Mouse (Mus musculus): Measurements from ENCODE around the gene Olfr70. TPM values are rescaled to one million over a fixed set of nuclear protein-coding genes. Genes with fewer than 3 reads are reported as not detected.

The Olfr70 gene
- polyA plus RNA-seq, 1 experiment from 2014 or later = 0.07 TPM

GRCm38 (mm10) chr4:43728576-43728954, 28.0 kb upstream of the Olfr70 start:
- WGBS = 37% methylated on average over 5 of the region's 5 CpGs
- 0 out of 2 replicates have a peak overlapping the region, but pooled peaks have one; percentile 30 for H3K27ac ChIP-seq (replicated peaks)

GRCm38 (mm10) chr4:43727718-43728575, 27.3 kb upstream of the Olfr70 start:
- H3K9me3 ChIP-seq = no peaks in the 10 kb centered on the region
- no peak for DNase-seq (ENCODE audit: low spot score)
- no peaks in the 10 kb centered on the region for H3K27me3 ChIP-seq (replicated peaks; ENCODE audit: low read depth, poor library complexity, severe bottlenecking)
- no peak overlapping the region for H3K4me3 ChIP-seq
- H3K36me3 ChIP-seq (replicated peaks) = no peaks in the 10 kb centered on the region
- 78% methylated on average over 7 of the region's 7 CpGs for WGBS
- H3K27ac ChIP-seq (replicated peaks) = peak overlapping the region; percentile 30; the same call in 1 of the 2 replicates
- peaks cover 43% of the 10 kb centered on the region for H3K4me1 ChIP-seq

More at GRCm38 (mm10) chr4:43728576-43728954, 28.0 kb upstream of the Olfr70 start:
- Histone ChIP-seq H3K9me3 (no peaks in the 10 kb centered on the region), H3K4me3 (no peak overlapping the region), H3K36me3 (replicated peaks) (no peaks in the 10 kb centered on the region), H3K4me1 (peaks cover 43% of the 10 kb centered on the region), H3K27me3 (replicated peaks; ENCODE audit: low read depth, poor library complexity, severe bottlenecking) (no peaks in the 10 kb centered on the region)
- DNase-seq (ENCODE audit: low spot score) = no peak

GRCm38 (mm10) chr4:43726995-43727394, 26.4 kb upstream of the Olfr70 start, which contains the start of gene Hrct1:
Gene Hrct1, plus strand, starts transcription at chr4:43727188.
- DNase-seq (ENCODE audit: low spot score) = no peak
- Histone ChIP-seq H3K4me1 (peaks cover 39% of the 10 kb centered on the region), H3K36me3 (replicated peaks) (no peaks in the 10 kb centered on the region), H3K9me3 (no peaks in the 10 kb centered on the region), H3K4me3 (no peak within 1 kb of the TSS), H3K27ac (replicated peaks) (peak within 1 kb of the TSS; percentile 30; the same call in 1 of the 2 replicates), H3K27me3 (replicated peaks; ENCODE audit: low read depth, poor library complexity, severe bottlenecking) (no peaks in the 10 kb centered on the region)
- 37% methylated on average over 3 of the region's 3 CpGs for WGBS

- no peak overlapping the region for H3K4me3 ChIP-seq
- peaks cover 39% of the 10 kb centered on the region for H3K4me1 ChIP-seq
- no peaks in the 10 kb centered on the region for H3K27me3 ChIP-seq (replicated peaks; ENCODE audit: low read depth, poor library complexity, severe bottlenecking)
- no peak for DNase-seq (ENCODE audit: low spot score)
- no peaks in the 10 kb centered on the region for H3K9me3 ChIP-seq
- H3K27ac ChIP-seq (replicated peaks) = no peak overlapping the region
- H3K36me3 ChIP-seq (replicated peaks) = no peaks in the 10 kb centered on the region
- 63% methylated on average over 12 of the region's 12 CpGs for WGBS
These were observed 25.8 kb upstream of the Olfr70 start for GRCm38 (mm10) chr4:43726228-43726993.

- Histone ChIP-seq H3K27ac (replicated peaks) (no peak overlapping the region), H3K4me1 (peaks cover 29% of the 10 kb centered on the region), H3K4me3 (no peak overlapping the region), H3K9me3 (no peaks in the 10 kb centered on the region), H3K27me3 (replicated peaks; ENCODE audit: low read depth, poor library complexity, severe bottlenecking) (no peaks in the 10 kb centered on the region), H3K36me3 (replicated peaks) (no peaks in the 10 kb centered on the region)
- 47% methylated on average over 1 of the region's 1 CpGs for WGBS
- DNase-seq (ENCODE audit: low spot score) = peak; percentile 34
These were observed 24.2 kb upstream of the Olfr70 start for GRCm38 (mm10) chr4:43724764-43725163.

- Histone ChIP-seq H3K4me1 (peaks cover 10% of the 10 kb centered on the region), H3K9me3 (no peaks in the 10 kb centered on the region), H3K36me3 (replicated peaks) (no peaks in the 10 kb centered on the region), H3K27ac (replicated peaks) (no peak overlapping the region), H3K4me3 (no peak overlapping the region), H3K27me3 (replicated peaks; ENCODE audit: low read depth, poor library complexity, severe bottlenecking) (no peaks in the 10 kb centered on the region)
- DNase-seq (ENCODE audit: low spot score) = no peak
- 95% methylated on average over 4 of the region's 4 CpGs for WGBS
These were observed 21.6 kb upstream of the Olfr70 start for GRCm38 (mm10) chr4:43722191-43722590.

- H3K27me3 ChIP-seq (replicated peaks; ENCODE audit: low read depth, poor library complexity, severe bottlenecking) = no peaks in the 10 kb centered on the region
- no peaks in the 10 kb centered on the region for H3K36me3 ChIP-seq (replicated peaks)
- no peak overlapping the region for H3K4me3 ChIP-seq
- no peak for DNase-seq (ENCODE audit: low spot score)
- no peaks in the 10 kb centered on the region for H3K4me1 ChIP-seq
- H3K27ac ChIP-seq (replicated peaks) = no peak overlapping the region
- 63% methylated on average over 15 of the region's 16 CpGs for WGBS
- H3K9me3 ChIP-seq = no peaks in the 10 kb centered on the region
These were observed 20.1 kb upstream of the Olfr70 start for GRCm38 (mm10) chr4:43720491-43721228.

- Histone ChIP-seq H3K4me3 (no peak overlapping the region), H3K27me3 (replicated peaks; ENCODE audit: low read depth, poor library complexity, severe bottlenecking) (0 out of 2 replicates have a peak, but pooled peaks cover 6% of the 10 kb centered on the region), H3K9me3 (no peaks in the 10 kb centered on the region), H3K27ac (replicated peaks) (no peak overlapping the region), H3K36me3 (replicated peaks) (no peaks in the 10 kb centered on the region), H3K4me1 (0 out of 2 replicates have a peak, but pooled peaks cover 2% of the 10 kb centered on the region)
- WGBS = 37% methylated on average over 7 of the region's 7 CpGs
- DNase-seq (ENCODE audit: low spot score) = no peak
These were observed 13.1 kb upstream of the Olfr70 start for GRCm38 (mm10) chr4:43713652-43714219.

- DNase-seq (ENCODE audit: low spot score) = peak; percentile 85
- no peak overlapping the region for H3K4me3 ChIP-seq
- no peaks in the 10 kb centered on the region for H3K36me3 ChIP-seq (replicated peaks)
- 0 out of 2 replicates have a peak, but pooled peaks cover 6% of the 10 kb centered on the region for H3K27me3 ChIP-seq (replicated peaks; ENCODE audit: low read depth, poor library complexity, severe bottlenecking)
- H3K27ac ChIP-seq (replicated peaks) = no peak overlapping the region
- no peaks in the 10 kb centered on the region for H3K9me3 ChIP-seq
- H3K4me1 ChIP-seq = peaks cover 2% of the 10 kb centered on the region; the same call in 1 of the 2 replicates
- 5% methylated on average over 2 of the region's 2 CpGs for WGBS
These were observed 11.2 kb upstream of the Olfr70 start for GRCm38 (mm10) chr4:43711821-43712220.

- 74% methylated on average over 6 of the region's 6 CpGs for WGBS
- Histone ChIP-seq H3K9me3 (no peaks in the 10 kb centered on the region), H3K4me3 (no peak within 1 kb of the TSS), H3K27ac (replicated peaks) (no peak within 1 kb of the TSS), H3K36me3 (replicated peaks) (no peaks in the 10 kb centered on the region), H3K4me1 (peaks cover 2% of the 10 kb centered on the region; the same call in 1 of the 2 replicates), H3K27me3 (replicated peaks; ENCODE audit: low read depth, poor library complexity, severe bottlenecking) (peaks cover 15% of the 10 kb centered on the region; the same call in 1 of the 2 replicates)
- no peak for DNase-seq (ENCODE audit: low spot score)
These were observed 9.3 kb upstream of the Olfr70 start, which contains the start of gene Olfr71 for GRCm38 (mm10) chr4:43709869-43710268. Gene Olfr71, minus strand, starts transcription at chr4:43710255.

GRCm38 (mm10) chr4:43705991-43706390, 5.4 kb upstream of the Olfr70 start:
- no peak overlapping the region for H3K27ac ChIP-seq (replicated peaks)
- WGBS = 93% methylated on average over 13 of the region's 13 CpGs
- H3K27me3 ChIP-seq (replicated peaks; ENCODE audit: low read depth, poor library complexity, severe bottlenecking) = peaks cover 8% of the 10 kb centered on the region; the same call in 1 of the 2 replicates
- no peaks in the 10 kb centered on the region for H3K36me3 ChIP-seq (replicated peaks)
- DNase-seq (ENCODE audit: low spot score) = no peak
- H3K9me3 ChIP-seq = no peaks in the 10 kb centered on the region
- no peak overlapping the region for H3K4me3 ChIP-seq
- H3K4me1 ChIP-seq = no peaks in the 10 kb centered on the region; the same call in 1 of the 2 replicates
